Mouse (Mus musculus) megakaryocyte, embryonic 14.5 days (primary cell): ENCODE results near the gene Tssk4. TPM values are rescaled to one million over a fixed set of nuclear protein-coding genes. Genes with fewer than 3 reads are reported as not detected.

Experiments
- H3K27me3 ChIP-seq: replicated peaks from 2 replicates; pipeline ENCODE3; 2012; ENCODE audit warnings: inconsistent platforms
- H3K36me3 ChIP-seq: replicated peaks from 2 replicates; pipeline ENCODE3; 2012; ENCODE audit warnings: low read length, inconsistent platforms, mixed read lengths
- H3K4me1 ChIP-seq: 2 replicates; pipeline ENCODE4 v1.6.1; 2012; ENCODE audit warnings: inconsistent platforms
- H3K4me3 ChIP-seq: replicated peaks from 2 replicates; pipeline ENCODE3; 2012; ENCODE audit warnings: moderate library complexity, mild to moderate bottlenecking, inconsistent platforms
- H3K9me3 ChIP-seq: 2 replicates; pipeline ENCODE4 v1.6.1; 2012; ENCODE audit warnings: inconsistent platforms
- FLI1 ChIP-seq: IDR thresholded peaks from 2 replicates; pipeline ENCODE4 v1.6.1; 2012; ENCODE audit warnings: low read length, inconsistent platforms, mixed read lengths
- GATA1 ChIP-seq: IDR thresholded peaks from 3 replicates; pipeline ENCODE4 v1.6.1; 2012; ENCODE audit warnings: mixed read lengths, low read length, inconsistent platforms, borderline replicate concordance
- polyA plus RNA-seq: library from polyadenylated mRNA; stranded (reverse); fragments of >175 nt; gene quantifications from 2 replicates; pipeline ENCODE4 v1.2.3, GENCODE M21; 2012; ENCODE audit warnings: low replicate concordance; ENCODE audit not compliant: insufficient read depth

Tssk4 gene
- polyA plus RNA-seq, result 0.23 TPM in 1 of 2 replicates, not detected in the other

GRCm38 (mm10) chr14:55649884-55650283 is at the start of gene Tssk4:
Gene Tssk4, plus strand, starts transcription at chr14:55650184.
- Histone ChIP-seq H3K27me3 (peaks cover 5% of the 10 kb centered on the region), H3K9me3 (no peaks in the 10 kb centered on the region), H3K36me3 (peaks cover 19% of the 10 kb centered on the region), H3K4me3 (no peak within 1 kb of the TSS), H3K4me1 (peaks cover 21% of the 10 kb centered on the region)
- no peak for TF ChIP-seq FLI1
- no peak for TF ChIP-seq GATA1

GRCm38 (mm10) chr14:55603271-55603632 is 46.7 kb upstream of the Tssk4 start, which contains the start of gene Irf9:
Gene Irf9, plus strand, starts transcription at chr14:55603571.
- TF ChIP-seq FLI1, result no peak
- TF ChIP-seq GATA1, result no peak
- H3K4me1 ChIP-seq, result peaks cover 63% of the 10 kb centered on the region
- H3K4me3 ChIP-seq, result peak within 1 kb of the TSS; percentile 95
- H3K36me3 ChIP-seq, result peaks cover 88% of the 10 kb centered on the region
- no peaks in the 10 kb centered on the region for H3K27me3 ChIP-seq
- no peaks in the 10 kb centered on the region for H3K9me3 ChIP-seq

- Histone ChIP-seq H3K36me3 (peaks cover 88% of the 10 kb centered on the region), H3K9me3 (no peaks in the 10 kb centered on the region), H3K4me1 (peaks cover 62% of the 10 kb centered on the region), H3K4me3 (peak overlapping the region; percentile 95), H3K27me3 (no peaks in the 10 kb centered on the region)
- TF ChIP-seq FLI1 (no peak), GATA1 (0 out of 3 replicates have a peak, but pooled peaks have one; percentile 52)
Observed at GRCm38 (mm10) chr14:55603633-55604576, 46.1 kb upstream of the Tssk4 start.

- no peak for TF ChIP-seq FLI1
- no peak for TF ChIP-seq GATA1
- Histone ChIP-seq H3K9me3 (no peaks in the 10 kb centered on the region), H3K4me3 (peak overlapping the region; percentile 95), H3K36me3 (peaks cover 88% of the 10 kb centered on the region), H3K4me1 (peaks cover 62% of the 10 kb centered on the region), H3K27me3 (no peaks in the 10 kb centered on the region)
Observed at GRCm38 (mm10) chr14:55604823-55605222, 45.2 kb upstream of the Tssk4 start.

- no peaks in the 10 kb centered on the region for H3K27me3 ChIP-seq
- no peak for TF ChIP-seq FLI1
- no peak for TF ChIP-seq GATA1
- peaks cover 87% of the 10 kb centered on the region for H3K36me3 ChIP-seq
- H3K9me3 ChIP-seq, result no peaks in the 10 kb centered on the region
- peak overlapping the region; percentile 31 for H3K4me3 ChIP-seq
- H3K4me1 ChIP-seq, result peaks cover 61% of the 10 kb centered on the region
Observed at GRCm38 (mm10) chr14:55605743-55606459, 44.1 kb upstream of the Tssk4 start.

- Histone ChIP-seq H3K4me3 (no peak overlapping the region), H3K27me3 (no peaks in the 10 kb centered on the region), H3K4me1 (peaks cover 48% of the 10 kb centered on the region), H3K9me3 (no peaks in the 10 kb centered on the region), H3K36me3 (peaks cover 65% of the 10 kb centered on the region)
- TF ChIP-seq GATA1, result no peak
- TF ChIP-seq FLI1, result no peak
Observed at GRCm38 (mm10) chr14:55608339-55608738, 41.6 kb upstream of the Tssk4 start.

GRCm38 (mm10) chr14:55613346-55613745 is 36.6 kb upstream of the Tssk4 start:
- TF ChIP-seq GATA1, result no peak
- TF ChIP-seq FLI1, result no peak
- Histone ChIP-seq H3K27me3 (peaks cover 3% of the 10 kb centered on the region), H3K9me3 (no peaks in the 10 kb centered on the region), H3K4me1 (peaks cover 14% of the 10 kb centered on the region), H3K36me3 (peaks cover 26% of the 10 kb centered on the region), H3K4me3 (no peak overlapping the region)

- H3K27me3 ChIP-seq, result peaks cover 14% of the 10 kb centered on the region
- peaks cover 13% of the 10 kb centered on the region for H3K36me3 ChIP-seq
- peaks cover 21% of the 10 kb centered on the region for H3K4me1 ChIP-seq
- no peak for TF ChIP-seq FLI1
- no peak for TF ChIP-seq GATA1
- no peak overlapping the region for H3K4me3 ChIP-seq
- no peaks in the 10 kb centered on the region for H3K9me3 ChIP-seq
Observed at GRCm38 (mm10) chr14:55614565-55615178, 35.3 kb upstream of the Tssk4 start.

- Histone ChIP-seq H3K9me3 (no peaks in the 10 kb centered on the region), H3K27me3 (peaks cover 18% of the 10 kb centered on the region), H3K36me3 (peaks cover 2% of the 10 kb centered on the region), H3K4me1 (peaks cover 21% of the 10 kb centered on the region), H3K4me3 (no peak overlapping the region)
- TF ChIP-seq FLI1 (no peak), GATA1 (no peak)
Observed at GRCm38 (mm10) chr14:55615876-55616275, 34.1 kb upstream of the Tssk4 start.
